Mouse (Mus musculus) retina, adult 2 months (tissue): ENCODE measurements around the gene Esr1.
"Not testable (repeated sequence)": the region's sequence is repeated elsewhere in the genome, so short reads cannot be mapped to it uniquely, and the experiment has no call there.

Experiments used
- DNase-seq: peaks from one replicate; pipeline ENCODE4 v3.0.0-alpha.2; 2012; ENCODE audit warnings: low read depth, low spot score

The Esr1 gene

DNA sequence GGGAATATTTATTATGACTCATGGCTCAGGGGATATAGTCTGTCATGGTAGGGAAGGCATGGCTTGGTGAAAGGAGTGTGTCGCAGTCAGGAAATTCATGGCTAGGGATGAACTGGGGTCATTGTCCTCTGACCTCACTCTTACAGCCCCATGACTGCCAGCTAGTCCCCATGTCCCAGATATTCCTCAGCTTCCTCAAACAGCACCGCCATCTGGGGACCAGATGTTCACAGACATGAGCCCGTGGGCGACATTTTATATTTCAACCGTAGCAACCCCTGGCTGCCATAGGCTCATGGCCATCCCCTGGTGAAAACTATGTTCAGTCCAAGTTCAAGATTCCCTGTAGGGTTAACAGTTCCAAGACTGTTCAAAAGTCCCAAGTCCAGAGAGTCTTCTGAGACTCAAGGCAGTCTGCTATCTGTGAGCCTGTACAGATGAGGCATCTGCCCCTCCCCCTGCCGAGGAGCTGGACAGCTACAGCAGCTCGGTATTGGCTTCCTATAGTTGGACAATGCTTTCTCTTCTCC lies 83.0 kb downstream of the Esr1 start:
- DNase-seq = no peak

DNA sequence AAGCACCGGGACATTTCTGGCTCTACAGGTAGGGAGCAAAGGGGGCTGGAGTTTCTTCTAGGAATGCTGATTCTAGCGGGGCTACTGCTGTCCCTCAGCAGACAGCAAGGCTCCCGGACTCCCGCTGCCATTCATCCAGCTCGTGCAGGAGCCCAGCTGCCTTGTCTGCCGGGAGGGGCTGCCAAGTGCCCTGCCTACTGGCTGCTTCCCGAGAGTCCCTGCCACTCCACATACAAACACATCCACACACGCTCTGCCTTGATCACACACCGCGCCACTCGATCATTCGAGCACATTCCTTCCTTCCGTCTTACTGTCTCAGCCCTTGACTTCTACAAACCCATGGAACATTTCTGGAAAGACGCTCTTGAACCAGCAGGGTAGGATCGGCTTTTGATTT lies 98.5 kb downstream of the Esr1 start:
- DNase-seq = no peak

DNA sequence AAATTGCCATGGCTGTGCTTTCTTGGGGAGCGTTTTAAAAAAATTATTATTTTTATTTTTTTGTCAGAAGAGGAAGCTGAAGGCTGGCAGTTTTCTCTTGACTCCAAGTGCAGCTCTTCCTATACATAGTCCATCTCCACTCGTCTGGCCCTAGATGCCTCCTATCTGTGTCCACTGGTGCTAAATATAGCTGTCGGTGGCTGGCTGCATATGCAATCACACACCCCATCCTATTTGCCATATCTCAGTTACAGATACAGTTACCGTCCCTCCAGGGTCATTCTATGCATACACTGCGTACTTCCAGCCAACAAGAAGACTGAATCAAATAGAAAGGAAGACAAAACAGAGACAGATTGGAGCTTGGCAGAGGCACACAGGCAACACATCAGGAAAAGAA lies 100.0 kb downstream of the Esr1 start:
- DNase-seq = no peak

DNA sequence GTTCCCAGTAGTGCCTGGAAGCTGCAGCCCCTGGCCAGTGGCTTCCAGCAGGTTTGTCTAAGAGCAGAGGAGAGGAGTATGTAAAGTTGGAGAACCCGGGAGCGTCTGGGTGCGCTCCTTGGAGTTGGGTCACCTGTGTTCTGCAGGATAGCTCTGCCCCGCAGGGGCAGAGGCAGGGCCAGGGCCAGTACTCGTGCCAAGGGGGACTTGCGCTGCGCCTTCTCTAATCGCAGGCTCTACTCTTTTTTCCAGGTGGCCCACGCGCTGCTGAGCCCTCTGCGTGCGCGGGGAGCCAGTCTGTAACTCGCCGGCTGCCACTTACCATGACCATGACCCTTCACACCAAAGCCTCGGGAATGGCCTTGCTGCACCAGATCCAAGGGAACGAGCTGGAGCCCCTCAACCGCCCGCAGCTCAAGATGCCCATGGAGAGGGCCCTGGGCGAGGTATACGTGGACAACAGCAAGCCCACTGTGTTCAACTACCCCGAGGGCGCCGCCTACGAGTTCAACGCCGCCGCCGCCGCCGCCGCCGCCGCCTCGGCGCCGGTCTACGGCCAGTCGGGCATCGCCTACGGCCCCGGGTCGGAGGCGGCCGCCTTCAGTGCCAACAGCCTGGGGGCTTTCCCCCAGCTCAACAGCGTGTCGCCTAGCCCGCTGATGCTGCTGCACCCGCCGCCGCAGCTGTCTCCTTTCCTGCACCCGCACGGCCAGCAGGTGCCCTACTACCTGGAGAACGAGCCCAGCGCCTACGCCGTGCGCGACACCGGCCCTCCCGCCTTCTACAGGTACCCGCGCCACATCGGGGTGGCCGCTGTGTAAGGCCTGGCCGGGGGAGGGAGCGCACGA lies 100.9 kb downstream of the Esr1 start:
- no peak for DNase-seq

DNA sequence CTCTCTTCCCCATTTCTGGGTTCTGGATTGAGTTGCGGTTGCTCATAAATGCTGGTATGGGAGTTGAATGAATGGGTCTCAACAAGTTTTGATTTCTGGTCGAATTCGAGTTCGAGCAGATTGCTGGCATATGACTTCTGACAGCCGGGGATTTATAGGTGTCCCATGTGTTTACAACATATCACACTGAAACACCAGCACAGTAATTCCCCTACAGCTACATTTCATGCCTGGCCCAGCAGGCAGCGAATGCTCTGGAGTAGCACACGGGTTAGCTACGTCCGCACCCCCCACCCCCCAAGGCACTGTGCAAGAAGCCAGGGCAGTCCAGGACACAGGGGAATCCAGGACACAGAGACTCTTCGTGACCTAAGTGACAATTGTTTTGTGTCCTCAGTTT lies 102.0 kb downstream of the Esr1 start:
- no peak for DNase-seq

DNA sequence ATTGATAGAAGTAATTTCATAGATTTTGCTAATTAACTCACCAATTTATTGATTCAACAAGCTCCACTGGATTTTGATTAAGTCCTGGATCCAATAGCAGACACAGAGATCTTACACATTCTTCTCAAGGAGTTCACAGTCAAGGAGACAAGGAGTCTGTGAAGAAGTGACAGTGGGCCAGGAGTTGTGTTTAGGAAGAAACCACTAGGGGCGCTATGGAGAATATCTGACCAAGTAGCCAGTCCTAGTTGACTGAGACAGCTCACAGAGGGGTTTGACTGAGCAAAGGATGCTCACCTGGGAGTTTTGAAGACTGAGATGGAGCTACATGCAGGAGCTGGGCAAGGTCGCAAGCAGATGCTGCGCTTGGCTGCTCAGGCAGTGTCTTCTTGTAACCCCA lies 113.5 kb downstream of the Esr1 start:
- DNase-seq = no peak

DNA sequence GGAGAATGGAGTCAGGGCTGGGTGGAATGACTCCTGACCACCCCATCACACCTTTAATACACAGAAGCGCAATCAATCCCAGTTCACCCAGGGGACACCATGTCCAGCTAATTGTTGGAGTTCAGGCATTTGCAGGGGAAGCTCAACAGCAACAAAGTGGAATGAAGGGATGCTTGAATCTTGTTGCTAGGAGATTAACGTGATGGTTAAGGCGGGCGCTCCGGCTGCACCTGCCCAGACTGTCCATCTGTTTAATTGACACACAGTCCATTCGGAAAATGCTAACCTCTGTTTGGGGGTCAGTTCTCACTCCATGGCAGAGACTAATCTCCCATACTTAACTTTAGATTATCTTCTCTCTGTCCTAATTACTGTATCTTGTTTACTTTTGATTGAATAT lies 114.7 kb downstream of the Esr1 start:
- no peak for DNase-seq

DNA sequence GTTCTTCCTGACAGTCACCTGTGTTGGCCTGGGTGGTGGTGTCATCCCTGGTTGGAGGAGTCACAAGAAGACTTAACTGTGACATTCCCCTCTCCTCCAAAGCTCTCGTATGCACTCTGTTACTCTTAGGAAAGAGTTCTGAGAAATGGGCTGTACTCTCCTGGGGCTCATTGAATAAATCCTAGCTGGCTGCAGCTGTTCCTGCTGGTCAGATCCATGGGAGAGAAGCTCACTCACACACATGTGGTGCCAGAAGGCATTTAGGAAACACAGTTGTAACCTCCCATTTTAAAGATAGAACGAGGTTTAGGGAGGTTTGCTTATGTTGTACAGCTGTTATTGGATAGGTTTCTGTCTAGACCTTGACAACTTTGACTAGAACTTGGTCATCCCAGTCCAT lies 120.9 kb downstream of the Esr1 start:
- no peak for DNase-seq

DNA sequence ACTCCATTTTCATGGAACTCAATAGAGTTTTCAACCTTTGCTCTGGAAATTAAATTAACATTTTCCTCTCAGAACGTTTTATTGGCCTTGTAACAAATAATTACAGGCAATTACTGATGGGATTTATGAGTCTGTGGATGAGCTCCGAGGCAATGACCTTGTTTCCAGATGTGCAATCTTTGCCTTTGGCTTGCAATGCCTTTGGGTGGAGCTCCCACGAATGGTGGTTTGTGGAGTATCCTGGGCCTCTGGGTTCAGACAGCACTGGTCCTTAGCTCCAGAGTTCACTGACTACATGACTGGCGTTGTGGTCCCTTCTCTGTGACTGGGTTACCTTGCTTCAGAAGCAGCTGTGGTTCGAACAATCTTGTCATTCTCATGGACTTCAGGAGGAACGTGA lies 122.6 kb downstream of the Esr1 start:
- no peak for DNase-seq

DNA sequence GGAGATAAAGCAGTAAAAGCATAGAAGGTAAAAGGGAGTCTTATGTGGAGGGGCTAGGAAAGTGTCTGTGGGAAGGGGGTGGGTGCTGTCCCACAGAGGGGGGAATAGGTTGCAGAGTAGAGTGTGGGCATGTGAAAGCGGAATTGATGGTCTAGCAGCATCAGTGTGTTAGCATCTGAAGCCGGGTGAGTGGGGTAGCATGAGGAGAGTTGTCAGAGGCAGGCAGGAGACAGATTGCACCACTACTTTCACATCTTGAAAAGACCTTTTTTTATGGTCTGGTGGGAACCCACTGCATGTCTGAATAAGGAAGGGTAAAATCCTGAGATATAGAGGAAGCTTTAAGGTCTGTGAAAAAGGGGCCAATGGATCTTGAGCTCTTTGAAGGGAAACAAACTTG lies 123.5 kb downstream of the Esr1 start:
- no peak for DNase-seq

DNA sequence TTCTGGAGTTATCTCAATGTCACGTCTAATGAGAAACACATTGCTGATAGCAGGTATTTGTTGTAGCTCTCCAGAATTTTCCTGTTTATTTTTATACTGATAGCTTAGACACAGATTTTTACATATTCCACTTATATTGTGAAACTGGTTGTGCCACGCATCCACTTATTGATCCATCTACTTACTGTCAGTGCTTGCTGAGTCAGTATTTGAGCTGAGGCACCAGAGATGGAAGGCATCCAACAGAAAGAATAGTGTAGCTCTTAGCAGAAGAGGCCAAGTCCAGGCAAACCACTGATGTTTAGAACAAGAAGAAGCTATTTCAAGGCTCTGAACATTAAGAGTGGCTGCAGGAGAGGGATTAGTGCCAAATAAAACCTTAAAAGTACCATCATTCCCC lies 126.9 kb downstream of the Esr1 start:
- no peak for DNase-seq

DNA sequence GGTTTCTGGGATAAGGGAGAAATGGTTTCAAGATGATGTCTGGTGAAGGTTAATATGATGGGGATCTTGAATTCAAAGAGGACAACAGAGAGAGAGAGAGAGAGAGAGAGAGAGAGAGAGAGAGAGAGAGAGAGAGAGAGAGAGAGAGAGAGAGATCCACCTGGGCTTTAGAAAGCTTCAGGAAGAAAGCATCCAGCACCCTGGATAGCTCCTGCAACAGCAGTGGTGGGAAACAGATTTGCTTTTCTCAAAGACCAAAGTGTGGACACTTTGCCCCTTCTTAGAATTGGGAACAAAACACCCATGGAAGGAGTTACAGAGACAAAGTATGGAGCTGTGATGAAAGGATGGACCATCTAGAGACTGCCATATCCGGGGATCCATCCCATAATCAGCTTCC lies 139.7 kb downstream of the Esr1 start:
- DNase-seq = not testable (repeated sequence)

DNA sequence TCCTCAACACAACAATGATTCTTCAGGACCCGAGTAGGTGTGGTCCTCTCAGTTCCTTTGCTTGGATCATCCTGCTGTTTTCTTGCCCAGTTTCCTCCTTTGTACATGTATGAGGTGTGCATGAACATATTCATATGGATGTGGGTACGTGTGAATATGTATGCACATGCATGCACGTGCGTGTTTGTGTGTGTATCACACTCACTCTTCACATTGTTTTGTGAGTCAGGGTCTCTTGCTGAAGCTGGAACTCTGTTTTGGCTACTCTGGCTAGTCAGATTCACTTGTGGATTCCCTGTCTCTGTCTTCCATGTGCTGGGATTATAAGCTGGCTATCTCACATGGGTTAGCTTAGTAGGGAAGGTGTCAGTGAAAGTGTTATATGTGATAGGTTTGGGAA lies 141.6 kb downstream of the Esr1 start:
- no peak for DNase-seq

DNA sequence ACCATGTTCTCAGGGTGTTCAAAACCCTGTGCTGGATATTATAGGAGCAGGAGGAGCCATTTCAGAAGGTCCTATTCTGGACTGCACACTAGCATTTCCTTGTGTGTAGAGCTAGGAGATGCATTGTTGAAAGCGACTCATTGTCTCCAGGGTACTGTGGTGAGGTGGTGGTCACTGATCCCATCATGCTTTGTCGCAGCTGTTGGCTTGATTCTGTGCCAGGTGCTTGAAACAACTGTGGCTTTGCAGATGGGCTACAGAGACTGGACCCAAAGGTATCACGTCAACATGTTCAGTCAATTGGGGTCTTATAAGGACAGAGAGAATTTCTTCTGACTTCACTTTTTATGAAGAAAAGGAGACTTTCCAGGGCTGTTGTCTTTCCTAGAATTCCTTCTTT lies 164.1 kb downstream of the Esr1 start:
- no peak for DNase-seq

DNA sequence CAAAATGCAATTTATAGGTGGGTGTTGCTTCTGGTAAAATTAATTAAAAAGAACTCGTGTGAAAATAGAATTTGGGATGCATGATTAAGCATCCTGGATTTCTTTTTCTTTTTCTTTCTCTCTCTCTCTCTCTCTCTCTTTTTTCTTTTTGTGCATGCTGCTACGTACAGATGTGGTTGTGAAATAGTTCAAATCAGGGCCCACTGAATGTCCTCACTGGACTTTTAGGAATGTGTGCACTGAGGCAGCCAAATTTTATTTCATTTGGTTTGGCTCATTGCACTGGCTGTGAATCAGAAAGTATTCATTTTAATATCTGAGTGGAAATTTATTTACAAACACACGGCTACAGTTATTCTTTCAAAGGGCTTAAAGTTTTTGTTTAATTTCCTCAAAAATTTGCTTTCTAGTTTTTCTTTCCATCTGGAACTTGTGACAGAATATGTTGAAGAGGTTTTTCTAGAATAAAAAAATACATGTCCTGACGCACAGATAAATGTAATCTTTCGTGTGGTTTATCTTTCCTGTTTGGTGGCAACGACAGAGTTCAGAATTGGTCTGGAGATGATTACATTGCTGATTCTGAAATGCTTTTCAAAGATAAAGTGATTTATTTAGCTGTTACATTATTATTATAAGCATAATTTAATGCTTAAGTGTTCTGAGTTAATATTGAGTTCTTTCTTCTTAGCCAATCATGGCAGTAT lies 164.8 kb downstream of the Esr1 start:
- DNase-seq = no peak

DNA sequence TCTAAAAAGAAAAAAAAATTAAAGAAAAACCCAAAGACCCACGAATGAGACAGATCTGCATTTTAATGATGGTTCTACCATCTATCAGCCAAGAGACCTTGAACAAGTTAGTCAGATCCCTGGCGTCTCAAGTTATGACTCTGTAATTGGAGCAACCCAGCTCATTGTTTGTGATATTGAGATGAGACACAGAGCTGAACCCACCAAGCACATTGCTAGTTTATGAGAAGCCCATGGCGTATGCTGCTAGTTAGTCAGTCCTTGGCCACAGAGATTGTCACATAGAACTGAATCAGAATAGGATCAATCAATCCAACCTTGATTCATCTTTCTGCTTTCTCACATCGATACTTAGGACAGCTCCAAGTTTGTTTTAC lies 165.3 kb downstream of the Esr1 start:
- no peak for DNase-seq

DNA sequence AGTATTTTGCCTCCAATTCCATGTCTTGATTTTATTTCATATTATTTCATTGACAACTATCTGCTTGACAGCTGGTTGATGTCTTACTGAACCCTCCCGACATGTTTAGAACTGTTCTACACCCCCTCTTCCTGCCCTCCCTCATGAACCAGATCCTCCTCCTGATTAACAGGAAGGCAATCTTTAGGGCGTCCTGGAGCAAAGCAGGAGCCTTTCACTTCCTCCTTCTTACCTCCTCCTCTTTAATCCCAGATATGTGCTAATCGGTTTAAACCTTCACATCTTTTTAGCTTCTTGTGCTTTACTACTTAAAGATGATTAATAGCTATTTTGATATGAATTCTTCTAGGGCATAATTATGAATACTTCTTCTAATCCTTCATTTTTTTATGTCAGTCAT lies 166.6 kb downstream of the Esr1 start:
- DNase-seq = no peak

DNA sequence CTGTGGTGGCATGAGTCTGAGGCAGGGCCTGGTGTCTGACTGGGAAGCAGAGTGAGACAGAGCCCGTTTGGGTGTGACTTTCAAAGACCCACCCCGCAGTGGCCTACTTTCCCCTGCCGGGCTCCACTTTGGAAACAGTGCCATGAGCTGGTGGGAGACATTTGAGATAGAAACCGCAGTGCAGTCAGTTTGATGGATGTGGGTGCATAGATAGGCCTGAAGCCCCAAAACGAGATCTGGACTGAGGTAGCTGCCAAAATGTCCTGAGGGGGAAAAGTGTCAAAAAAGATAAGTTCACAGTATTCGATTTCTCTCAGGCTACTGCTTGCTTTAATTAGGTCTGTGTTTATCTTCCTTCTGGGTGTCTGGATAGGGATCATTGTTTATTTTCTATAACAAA lies 169.5 kb downstream of the Esr1 start:
- no peak for DNase-seq

DNA sequence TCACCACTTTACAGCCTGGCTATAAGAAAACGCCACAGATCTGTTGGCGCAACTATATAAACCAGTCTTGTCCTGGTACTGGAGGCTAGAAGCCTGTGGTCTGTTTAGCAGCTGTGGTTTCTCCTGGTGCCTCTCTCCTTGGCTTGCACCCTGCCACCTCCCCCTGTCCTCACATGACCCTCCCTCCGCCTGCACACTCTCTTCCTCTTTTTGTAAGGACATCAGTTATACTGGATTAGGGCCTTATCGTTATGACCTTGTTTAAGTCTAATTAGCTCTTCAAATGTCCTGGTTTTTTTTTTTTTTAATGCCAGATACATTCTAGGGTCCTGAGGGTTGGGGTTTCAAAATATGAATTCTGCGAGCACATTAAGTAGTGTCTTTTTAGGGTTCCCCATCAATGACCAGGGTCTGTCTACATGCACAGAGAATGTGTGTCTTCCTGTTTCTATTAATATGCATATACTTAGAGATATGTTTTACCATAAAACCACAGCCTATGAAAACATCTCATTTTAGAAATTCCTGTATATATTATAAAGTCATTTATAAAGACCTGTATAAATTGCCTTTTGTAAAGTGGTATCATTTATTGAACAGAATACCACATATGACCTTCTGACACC lies 175.7 kb downstream of the Esr1 start:
- DNase-seq = no peak

DNA sequence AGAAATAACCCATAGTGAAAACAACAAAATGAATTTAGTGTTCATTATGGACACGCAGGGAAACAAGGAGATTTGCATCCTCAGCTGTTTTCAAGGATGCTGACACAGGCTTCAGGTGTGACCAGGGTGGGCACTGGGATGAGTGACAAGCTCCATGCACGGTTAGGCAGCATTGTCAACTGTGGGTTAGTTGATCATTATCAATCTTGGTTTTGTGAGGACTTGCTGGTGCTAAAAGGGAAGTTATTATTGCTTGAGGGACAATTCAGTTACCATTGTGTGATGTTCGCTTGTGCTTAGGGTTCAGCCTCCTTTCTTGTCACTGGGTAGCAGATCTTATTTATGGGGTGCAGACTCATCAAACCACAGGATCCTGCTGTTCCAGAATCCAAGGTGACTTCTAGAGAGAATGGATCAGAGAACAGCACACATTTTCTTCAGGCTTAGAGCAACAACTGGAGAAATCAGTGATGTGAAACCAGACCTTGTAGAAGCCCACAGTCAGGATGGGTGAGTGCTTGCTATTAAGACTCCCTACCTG lies 186.9 kb downstream of the Esr1 start:
- no peak for DNase-seq

DNA sequence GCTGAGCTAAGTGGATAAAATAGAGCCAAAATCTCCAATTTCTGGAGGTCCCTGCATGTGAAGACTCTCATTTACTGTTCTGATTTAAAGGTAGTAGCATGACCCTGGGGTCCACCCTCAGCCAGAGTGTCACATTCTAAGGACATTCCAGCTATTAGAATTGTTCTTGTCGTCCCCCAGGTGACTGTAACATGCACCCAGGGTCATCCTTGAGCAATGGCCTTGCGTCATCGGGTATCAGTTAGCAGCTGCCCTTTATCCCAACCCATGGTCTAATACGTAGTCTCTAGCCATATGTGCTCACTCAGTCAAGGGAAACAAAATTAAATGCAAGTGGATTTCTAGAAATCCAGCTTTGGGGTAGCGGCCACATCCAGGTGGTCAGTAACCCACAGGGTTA lies 213.0 kb downstream of the Esr1 start:
- no peak for DNase-seq

DNA sequence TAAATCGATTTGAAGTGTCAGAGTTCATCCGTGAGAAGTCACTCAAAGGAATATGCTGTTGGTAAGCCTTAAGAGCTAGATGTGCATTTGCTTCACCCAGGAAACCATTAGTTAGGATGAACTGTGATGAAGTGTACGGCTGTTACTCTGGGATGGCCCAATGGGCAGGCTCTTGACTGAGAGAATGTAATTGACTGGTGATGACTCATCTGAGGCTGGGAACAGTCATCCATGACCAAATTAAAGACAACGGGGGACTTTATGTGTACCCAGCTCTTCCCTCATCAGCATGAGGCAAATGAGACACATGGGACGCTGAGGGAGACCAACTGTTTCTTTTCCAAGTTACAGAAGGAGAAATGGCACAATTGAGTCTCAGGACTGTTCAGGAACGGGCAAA lies 219.2 kb downstream of the Esr1 start:
- no peak for DNase-seq
